Mouse (Mus musculus) G1E-ER4 (cell line): Measurements from ENCODE around the gene Ppp1r27. TPM values are rescaled to one million over a fixed set of nuclear protein-coding genes. Genes with fewer than 3 reads are reported as not detected.

Experiments used
- GATA1 ChIP-seq: IDR thresholded peaks from one replicate; pipeline ENCODE4 v1.8.0; 2012; ENCODE audit warnings: low read length, inconsistent platforms
- polyA plus RNA-seq: library from polyadenylated mRNA; stranded (reverse); fragments of >175 nt; gene quantifications from 2 replicates; pipeline ENCODE4 v1.2.3, GENCODE M21; 2012

Ppp1r27 gene
- polyA plus RNA-seq, 1 experiment, result not detected

- TF ChIP-seq GATA1, result no peak
Observed at GRCm38 (mm10) chr11:120560952-120561728, 10.2 kb upstream of the Ppp1r27 start.

- TF ChIP-seq GATA1, result no peak
Observed at GRCm38 (mm10) chr11:120555260-120555659, 4.3 kb upstream of the Ppp1r27 start.

GRCm38 (mm10) chr11:120554834-120555233 lies 3.9 kb upstream of the Ppp1r27 start:
- no peak for TF ChIP-seq GATA1

GRCm38 (mm10) chr11:120552736-120553135 lies 1.8 kb upstream of the Ppp1r27 start:
- no peak for TF ChIP-seq GATA1

GRCm38 (mm10) chr11:120549986-120550809 lies 734 bp downstream of the Ppp1r27 start:
- TF ChIP-seq GATA1, result no peak

GRCm38 (mm10) chr11:120549168-120549945 lies 1.6 kb downstream of the Ppp1r27 start, which contains the start of gene Mcrip1:
TSS of gene Mcrip1 (minus strand) at chr11:120549727.
- no peak for TF ChIP-seq GATA1

GRCm38 (mm10) chr11:120548786-120549167 lies 2.2 kb downstream of the Ppp1r27 start:
- TF ChIP-seq GATA1, result no peak

GRCm38 (mm10) chr11:120548214-120548613 lies 2.7 kb downstream of the Ppp1r27 start:
- TF ChIP-seq GATA1, result no peak

- TF ChIP-seq GATA1, result no peak
Observed at GRCm38 (mm10) chr11:120547469-120547868, 3.5 kb downstream of the Ppp1r27 start.

- no peak for TF ChIP-seq GATA1
Observed at GRCm38 (mm10) chr11:120545964-120546363, 5.0 kb downstream of the Ppp1r27 start.

- TF ChIP-seq GATA1, result no peak
Observed at GRCm38 (mm10) chr11:120542376-120542775, 8.6 kb downstream of the Ppp1r27 start.

- TF ChIP-seq GATA1, result no peak
Observed at GRCm38 (mm10) chr11:120541907-120542306, 9.0 kb downstream of the Ppp1r27 start.

GRCm38 (mm10) chr11:120539285-120540014 lies 11.5 kb downstream of the Ppp1r27 start:
- TF ChIP-seq GATA1, result no peak

GRCm38 (mm10) chr11:120538955-120539284 lies 12.0 kb downstream of the Ppp1r27 start:
- no peak for TF ChIP-seq GATA1

GRCm38 (mm10) chr11:120538485-120538884 lies 12.4 kb downstream of the Ppp1r27 start:
- no peak for TF ChIP-seq GATA1
